Mouse (Mus musculus): ENCODE data around the gene Btg2. TPM values are rescaled to one million over a fixed set of nuclear protein-coding genes. Genes with fewer than 3 reads are reported as not detected.

Gene Btg2
- total and polyA plus RNA-seq, 3 experiments = 4.6 to 25.7 (median 13.5) TPM

DNA sequence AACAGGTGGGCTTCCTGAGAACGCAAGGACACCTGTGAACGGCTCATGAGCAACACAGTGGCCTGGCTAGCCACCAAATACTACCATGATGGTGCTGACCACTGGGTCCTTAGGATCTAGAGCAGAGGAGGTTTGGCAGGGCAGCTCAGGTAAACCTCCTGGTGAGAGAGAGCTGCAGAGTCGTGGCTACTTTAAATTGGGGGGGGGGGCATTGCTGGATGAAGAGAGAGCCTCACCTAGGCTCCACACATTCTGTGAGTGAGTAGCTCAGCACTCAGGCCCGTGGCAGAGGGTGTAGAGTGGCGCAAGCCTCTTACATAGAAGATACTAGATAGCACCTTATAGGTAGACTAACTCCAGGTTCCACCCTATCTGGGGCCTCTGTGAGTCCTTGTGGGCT is 21.5 kb upstream of the Btg2 start:
- Histone ChIP-seq H3K27me3 (ENCODE audit: insufficient read depth, low read length) (peaks cover 35% of the 10 kb centered on the region), H3K9me3 (replicated peaks) (no peaks in the 10 kb centered on the region), H3K4me3 (ENCODE audit: low read depth, low read length) (no peak overlapping the region), H3K4me1 (ENCODE audit: insufficient read depth, low read depth, low read length) (peaks cover 58% of the 10 kb centered on the region), H3K36me3 (replicated peaks) (no peaks in the 10 kb centered on the region)
- no peak for TF ChIP-seq POLR2AphosphoS5 (IDR thresholded peaks at IDR 0.05; ENCODE audit: insufficient replicate concordance, low read depth, low read length)
- TF ChIP-seq GATA1 (IDR thresholded peaks at IDR 0.05; ENCODE audit: borderline replicate concordance, low read length) = no peak
- TF ChIP-seq TAL1 (conservative IDR thresholded peaks at IDR 0.05; ENCODE audit: low read depth, low read length) = no peak
- TF ChIP-seq GATA2 (IDR thresholded peaks at IDR 0.05; ENCODE audit: borderline replicate concordance, low read depth, low read length) = no peak
- TF ChIP-seq CTCF (IDR thresholded peaks at IDR 0.05; ENCODE audit: low read depth, low read length) = no peak
- no peak for ATAC-seq (ENCODE audit: extremely low read depth, insufficient number of reproducible peaks, low FRiP score, poor library complexity, severe bottlenecking)
- DNase-seq (ENCODE audit: low spot score) = no peak

DNA sequence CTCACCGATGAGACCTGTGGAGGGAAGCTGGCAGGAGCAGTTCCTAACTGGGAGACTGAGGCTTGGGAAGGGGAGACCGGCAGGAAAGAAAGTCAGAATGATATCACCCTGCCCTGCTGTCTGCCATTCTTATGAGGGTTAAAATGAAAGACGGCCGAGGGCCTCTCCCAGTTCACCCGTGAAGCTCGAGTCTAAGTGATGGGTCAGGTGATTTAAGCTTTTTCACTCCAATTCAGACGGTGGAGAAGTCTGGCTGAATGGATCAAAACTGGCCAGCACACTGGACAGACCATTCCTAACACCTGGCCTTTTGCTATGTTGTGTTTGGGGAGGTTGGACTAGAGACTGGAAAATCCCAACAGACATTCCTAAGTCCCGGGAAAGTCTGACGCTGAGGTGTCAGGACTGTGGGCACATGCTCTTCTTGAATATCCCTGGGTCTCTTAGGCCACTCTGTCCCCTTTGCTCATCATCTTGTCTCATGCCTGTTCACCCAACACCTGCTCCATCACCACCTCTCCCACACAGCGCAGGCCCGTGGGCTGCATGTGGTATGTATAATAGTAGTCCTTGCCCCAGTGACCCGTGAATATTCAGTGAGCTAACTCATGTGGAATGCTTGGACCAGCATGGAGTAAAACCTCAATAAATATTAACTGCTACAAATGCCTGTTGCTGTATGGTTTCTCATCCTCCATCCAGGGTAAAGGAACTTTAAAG is 20.8 kb upstream of the Btg2 start:
- no peaks in the 10 kb centered on the region for H3K9me3 ChIP-seq (replicated peaks)
- H3K27me3 ChIP-seq (ENCODE audit: insufficient read depth, low read length) = peaks cover 33% of the 10 kb centered on the region
- H3K4me3 ChIP-seq (ENCODE audit: low read depth, low read length) = peak overlapping the region; percentile 69
- peaks cover 62% of the 10 kb centered on the region for H3K4me1 ChIP-seq (ENCODE audit: insufficient read depth, low read depth, low read length)
- ATAC-seq (ENCODE audit: extremely low read depth, insufficient number of reproducible peaks, low FRiP score, poor library complexity, severe bottlenecking) (no peak), DNase-seq (ENCODE audit: low spot score) (no peak)
- no peaks in the 10 kb centered on the region for H3K36me3 ChIP-seq (replicated peaks)
- TF ChIP-seq GATA1 (IDR thresholded peaks at IDR 0.05; ENCODE audit: borderline replicate concordance, low read length) (no peak), POLR2AphosphoS5 (IDR thresholded peaks at IDR 0.05; ENCODE audit: insufficient replicate concordance, low read depth, low read length) (no peak), GATA2 (IDR thresholded peaks at IDR 0.05; ENCODE audit: borderline replicate concordance, low read depth, low read length) (no peak), TAL1 (conservative IDR thresholded peaks at IDR 0.05; ENCODE audit: low read depth, low read length) (no peak), CTCF (IDR thresholded peaks at IDR 0.05; ENCODE audit: low read depth, low read length) (no peak)

DNA sequence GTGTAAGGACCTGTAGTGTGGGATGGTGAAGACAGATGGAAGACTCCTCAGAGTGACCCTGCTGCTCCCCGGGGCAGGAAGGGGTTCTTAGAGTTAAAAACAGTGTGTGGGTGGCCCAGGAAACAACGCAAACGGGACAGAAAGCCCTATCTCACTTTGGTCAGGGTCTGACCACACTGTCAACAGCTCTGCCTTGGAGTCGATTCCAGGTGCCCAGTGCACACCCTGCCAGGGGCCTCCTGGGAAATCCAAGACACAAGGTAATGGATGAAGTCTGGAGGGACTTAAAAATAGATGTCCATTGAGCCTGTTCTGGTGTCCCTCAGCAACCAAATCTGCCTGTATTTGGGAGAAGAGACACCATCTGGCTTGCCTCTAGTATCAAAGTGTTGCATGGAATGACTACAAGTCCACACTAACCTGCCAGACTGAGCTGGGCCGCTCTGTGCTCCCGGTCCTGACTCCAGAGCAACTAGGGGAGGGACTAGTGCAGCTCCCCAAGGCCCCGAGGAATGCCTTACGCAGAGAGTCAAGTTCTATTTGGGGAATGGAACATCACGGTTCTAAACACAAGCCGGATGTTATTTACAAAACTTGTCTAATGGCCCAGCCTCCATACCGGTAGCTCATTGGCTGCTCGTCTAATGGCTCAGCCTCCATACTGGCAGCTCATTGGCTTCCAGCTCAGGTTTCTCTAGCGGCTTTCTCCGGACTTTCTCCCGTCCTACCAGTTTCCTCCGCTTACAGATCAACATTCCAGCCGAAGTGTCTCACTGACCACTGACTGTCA is 20.0 kb upstream of the Btg2 start:
- H3K9me3 ChIP-seq (replicated peaks) = no peaks in the 10 kb centered on the region
- H3K4me1 ChIP-seq (ENCODE audit: insufficient read depth, low read depth, low read length) = peaks cover 69% of the 10 kb centered on the region
- peak overlapping the region; percentile 69 for H3K4me3 ChIP-seq (ENCODE audit: low read depth, low read length)
- H3K36me3 ChIP-seq (replicated peaks) = no peaks in the 10 kb centered on the region
- H3K27me3 ChIP-seq (ENCODE audit: insufficient read depth, low read length) = peaks cover 33% of the 10 kb centered on the region
- peak; percentile 94 for ATAC-seq (ENCODE audit: extremely low read depth, insufficient number of reproducible peaks, low FRiP score, poor library complexity, severe bottlenecking)
- TF ChIP-seq CTCF (IDR thresholded peaks at IDR 0.05; ENCODE audit: low read depth, low read length) (no peak), POLR2AphosphoS5 (IDR thresholded peaks at IDR 0.05; ENCODE audit: insufficient replicate concordance, low read depth, low read length) (no peak), TAL1 (conservative IDR thresholded peaks at IDR 0.05; ENCODE audit: low read depth, low read length) (no peak), GATA2 (IDR thresholded peaks at IDR 0.05; ENCODE audit: borderline replicate concordance, low read depth, low read length) (no peak), GATA1 (IDR thresholded peaks at IDR 0.05; ENCODE audit: borderline replicate concordance, low read length) (no peak)
- peak; percentile 96 for DNase-seq (ENCODE audit: low spot score)

- Histone ChIP-seq H3K27me3 (ENCODE audit: insufficient read depth, low read length) (peaks cover 36% of the 10 kb centered on the region), H3K4me1 (ENCODE audit: insufficient read depth, low read depth, low read length) (peaks cover 77% of the 10 kb centered on the region), H3K9me3 (replicated peaks) (no peaks in the 10 kb centered on the region), H3K4me3 (ENCODE audit: low read depth, low read length) (peak overlapping the region; percentile 69; the same call in 1 of the 2 replicates), H3K36me3 (replicated peaks) (no peaks in the 10 kb centered on the region)
- TF ChIP-seq GATA1 (IDR thresholded peaks at IDR 0.05; ENCODE audit: borderline replicate concordance, low read length) (no peak), TAL1 (conservative IDR thresholded peaks at IDR 0.05; ENCODE audit: low read depth, low read length) (no peak), POLR2AphosphoS5 (IDR thresholded peaks at IDR 0.05; ENCODE audit: insufficient replicate concordance, low read depth, low read length) (no peak), CTCF (IDR thresholded peaks at IDR 0.05; ENCODE audit: low read depth, low read length) (no peak), GATA2 (IDR thresholded peaks at IDR 0.05; ENCODE audit: borderline replicate concordance, low read depth, low read length) (no peak)
- DNase-seq (ENCODE audit: low spot score) (no peak), ATAC-seq (ENCODE audit: extremely low read depth, insufficient number of reproducible peaks, low FRiP score, poor library complexity, severe bottlenecking) (no peak)
Observed at GRCm38 (mm10) chr1:134097956-134098725, 19.2 kb upstream of the Btg2 start.

DNA sequence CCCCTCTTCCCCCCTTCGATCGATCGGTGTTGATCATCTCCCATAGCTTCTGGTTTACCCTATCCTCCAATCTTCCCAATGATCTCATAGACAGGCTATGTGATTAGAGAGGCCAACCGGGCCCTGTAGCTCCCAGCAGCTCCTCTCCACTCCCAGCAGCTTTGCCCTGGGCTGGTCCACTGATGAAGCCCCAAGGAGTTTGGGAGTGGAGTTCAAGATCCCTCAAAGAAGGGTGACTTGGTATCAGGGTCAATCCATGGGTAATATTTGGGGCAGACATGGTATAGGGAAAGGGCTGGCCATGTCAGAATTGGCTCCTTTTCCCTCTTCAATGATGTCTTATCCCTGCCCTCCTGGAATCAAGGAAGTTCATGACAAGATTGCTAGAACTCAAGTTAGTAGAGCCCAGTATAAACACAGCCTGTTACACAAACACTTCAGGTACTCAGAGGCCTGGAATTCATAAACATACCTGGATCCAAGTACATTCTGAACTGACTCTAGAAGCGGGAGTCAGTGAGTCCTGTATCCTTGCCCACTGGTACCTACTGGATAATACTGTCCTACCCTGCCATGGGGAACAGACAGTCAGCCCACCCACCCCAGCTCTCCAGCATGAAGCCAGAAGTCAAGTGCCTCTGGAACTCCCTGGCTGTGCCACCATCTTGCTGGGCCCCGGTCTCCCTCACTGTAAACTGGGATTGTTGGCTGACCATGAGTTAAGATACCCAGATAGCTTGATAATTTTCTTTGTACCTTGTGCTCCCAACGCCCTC is 18.3 kb upstream of the Btg2 start:
- ATAC-seq (ENCODE audit: extremely low read depth, insufficient number of reproducible peaks, low FRiP score, poor library complexity, severe bottlenecking) = no peak
- TF ChIP-seq TAL1 (conservative IDR thresholded peaks at IDR 0.05; ENCODE audit: low read depth, low read length) (no peak), GATA1 (IDR thresholded peaks at IDR 0.05; ENCODE audit: borderline replicate concordance, low read length) (no peak), GATA2 (IDR thresholded peaks at IDR 0.05; ENCODE audit: borderline replicate concordance, low read depth, low read length) (no peak), CTCF (IDR thresholded peaks at IDR 0.05; ENCODE audit: low read depth, low read length) (no peak)
- H3K36me3 ChIP-seq (replicated peaks) = no peaks in the 10 kb centered on the region
- H3K9me3 ChIP-seq (replicated peaks) = no peaks in the 10 kb centered on the region
- H3K4me3 ChIP-seq (ENCODE audit: low read depth, low read length) = no peak overlapping the region
- DNase-seq (ENCODE audit: low spot score) = no peak
- peaks cover 34% of the 10 kb centered on the region for H3K27me3 ChIP-seq (ENCODE audit: insufficient read depth, low read length)
- peaks cover 86% of the 10 kb centered on the region for H3K4me1 ChIP-seq (ENCODE audit: insufficient read depth, low read depth, low read length)

All from G1E (cell line).